Mouse (Mus musculus) T-helper 2 cell (primary cell): ENCODE measurements at regions not wholly inside any gene's neighbourhood (a gene's known extent, or its start where the extent isn't known, plus 50 kb on each side); places are given as distances from the start of the nearest gene placed in this dataset.

Experiments
- in situ Hi-C: fragments of 300-600 bp; cut with MboI, MseI; formaldehyde crosslinking; loops from one replicate; pipeline ENCODE4 v1.15.1; 2025; ENCODE audit warnings: high pct_unique_total_duplicates

GRCm38 (mm10) chr15:14526747-14527146, 1353.3 kb upstream of the Cdh6 start:
- in situ Hi-C loops, result loop anchor here (10.0 kb wide), 1 partner anchor 548 kb away; no protein-coding TSS in a partner anchor
